Mouse (Mus musculus) retina, embryonic 14.5 days (tissue): ENCODE results near the gene Pzp.

Source experiments
- DNase-seq: peaks from one replicate; pipeline ENCODE4 v3.0.0-alpha.2; 2015; ENCODE audit warnings: low spot score

Pzp gene

DNA sequence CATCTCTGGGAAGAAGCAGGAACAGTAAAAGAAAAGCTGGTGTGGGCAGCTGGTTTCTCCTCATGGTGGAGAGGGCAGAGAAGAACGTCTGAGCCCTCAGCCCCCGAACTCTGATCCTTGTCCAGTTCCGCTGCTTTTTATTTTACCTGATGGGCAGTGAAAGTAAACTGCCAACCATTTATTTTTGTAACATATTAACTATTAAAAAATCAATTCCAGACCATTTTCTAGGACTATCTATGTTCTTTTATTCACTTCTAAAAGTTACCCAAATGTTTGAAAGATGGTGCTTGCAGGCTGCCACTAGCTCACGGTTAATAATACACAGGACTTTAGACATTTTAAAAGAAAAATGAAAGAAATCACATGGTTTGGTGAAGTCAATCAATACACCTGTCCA lies at the start of gene Pzp:
Pzp (minus strand) TSS at position 120 of the 400 bp plus-strand sequence.
- DNase-seq: no peak

DNA sequence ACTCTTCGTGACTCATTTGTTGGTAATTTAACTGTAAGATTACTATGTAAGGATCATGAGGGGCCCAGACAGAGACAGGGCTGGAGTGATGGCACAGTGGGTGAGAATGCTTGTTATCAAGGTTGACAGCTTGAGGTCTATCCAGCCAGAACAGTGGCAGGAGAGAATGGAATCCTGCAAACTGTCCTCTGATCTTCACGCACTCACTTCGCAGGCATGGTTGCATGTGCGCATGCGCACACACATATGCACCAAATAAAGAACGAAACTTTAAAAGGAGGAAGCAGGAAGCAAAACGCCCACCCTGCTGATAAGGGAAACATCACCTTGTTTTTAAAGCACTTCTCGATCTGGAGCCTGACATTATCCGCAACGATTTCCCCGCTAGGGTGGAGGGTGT lies 40.1 kb upstream of the Pzp start:
- DNase-seq: no peak

DNA sequence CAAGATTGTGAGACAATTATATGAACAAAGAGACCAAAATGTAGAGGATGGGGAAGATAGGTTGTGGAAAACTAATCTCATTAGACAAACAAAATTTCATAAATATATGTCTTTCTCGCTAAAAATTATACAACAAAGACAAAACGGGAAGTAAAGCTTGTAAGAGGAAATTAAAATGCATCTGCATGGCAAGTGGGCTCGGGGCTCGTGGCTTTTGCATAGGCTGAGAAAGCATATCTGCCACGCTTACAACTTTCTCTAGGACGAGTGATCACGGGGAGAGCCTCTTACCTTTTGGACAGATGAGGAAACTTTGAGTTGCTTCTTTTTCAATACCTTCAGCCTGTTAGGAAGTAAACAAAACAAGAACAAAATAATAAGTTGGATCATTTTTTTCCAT lies 27.5 kb upstream of the Pzp start:
- no peak for DNase-seq

- DNase-seq: no peak
Measured at GRCm38 (mm10) chr6:128549463-128550452, 23.2 kb upstream of the Pzp start.

DNA sequence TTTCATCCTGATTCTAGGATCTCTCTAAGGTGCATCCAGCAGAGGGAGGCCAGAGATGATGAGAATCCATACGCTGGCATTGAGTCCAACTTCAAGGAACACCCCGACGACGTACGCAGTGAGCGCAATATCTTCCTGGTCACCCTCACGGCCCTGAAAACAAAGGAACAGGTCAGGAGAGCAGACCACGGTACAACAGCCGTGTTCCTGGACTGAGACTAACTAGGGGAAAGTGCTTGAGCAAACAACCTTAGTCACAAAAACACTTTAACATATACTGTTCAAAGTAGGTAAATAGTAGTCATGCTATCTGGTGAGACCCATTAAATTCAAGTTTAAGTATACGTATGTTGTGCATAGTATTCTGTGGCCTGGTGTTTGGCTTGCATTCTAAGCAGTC lies 22.0 kb upstream of the Pzp start:
- DNase-seq: no peak

DNA sequence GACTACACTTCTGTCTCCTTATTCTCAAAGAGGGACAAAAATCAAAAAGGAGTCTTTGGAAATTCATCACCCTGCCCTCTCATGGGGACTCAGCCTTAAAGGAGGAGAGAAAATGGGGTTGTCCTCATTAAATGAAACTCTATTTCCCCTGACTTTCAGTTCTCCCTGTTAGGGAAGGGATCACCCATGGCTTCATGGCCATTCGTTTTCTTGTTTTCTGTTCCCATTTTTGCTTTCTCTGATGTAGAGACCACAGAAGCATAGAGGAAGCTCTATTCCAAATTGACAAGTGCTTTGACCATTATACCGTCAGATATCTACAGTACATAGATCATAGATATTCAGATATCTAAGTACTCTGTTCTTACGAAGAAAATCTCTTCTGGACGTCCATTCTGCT lies 18.9 kb upstream of the Pzp start:
- DNase-seq: no peak

DNA sequence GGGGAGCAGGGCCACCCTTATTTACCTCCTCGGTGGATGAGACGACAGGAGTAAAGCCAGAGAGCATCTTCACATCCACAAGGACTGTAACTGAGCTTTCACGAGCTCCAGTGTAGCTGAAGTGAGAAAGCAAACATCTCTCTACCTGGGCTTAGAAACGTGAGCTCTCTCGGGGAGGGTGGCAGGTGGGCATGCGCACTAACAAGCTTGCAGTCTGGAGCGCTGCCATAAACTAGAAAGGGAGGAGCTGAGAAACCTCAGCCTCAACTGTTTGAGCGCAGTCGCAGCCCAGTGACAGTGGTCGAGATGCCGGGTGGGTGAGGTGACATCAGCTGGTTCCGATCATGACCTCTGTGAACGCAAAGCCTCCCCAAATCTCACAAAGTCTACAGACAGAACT lies 16.7 kb upstream of the Pzp start:
- no peak for DNase-seq

DNA sequence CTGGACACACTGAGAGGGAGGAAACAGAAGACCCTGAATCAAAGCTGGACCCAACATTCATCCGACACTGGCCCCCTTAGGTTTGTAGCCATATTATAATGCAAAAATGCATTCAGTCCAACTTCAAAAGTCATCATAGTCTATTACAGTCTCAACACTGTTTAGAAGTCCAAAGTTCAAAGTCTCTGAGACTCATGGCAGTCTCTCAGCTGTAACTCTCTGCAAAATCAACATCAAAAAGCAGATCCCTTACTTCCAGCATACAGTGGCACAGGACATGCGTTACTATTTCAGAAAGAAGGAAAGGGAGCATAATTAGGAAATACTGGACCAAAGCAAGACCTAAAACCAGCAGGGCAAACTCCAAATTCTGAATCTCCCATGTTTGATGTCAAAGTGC lies 8.7 kb upstream of the Pzp start:
- no peak for DNase-seq

GRCm38 (mm10) chr6:128533296-128533695 lies 6.8 kb upstream of the Pzp start:
- no peak for DNase-seq

GRCm38 (mm10) chr6:128532701-128533100 lies 6.2 kb upstream of the Pzp start:
- no peak for DNase-seq

GRCm38 (mm10) chr6:128528491-128528890 lies 2.0 kb upstream of the Pzp start:
- no peak for DNase-seq

DNA sequence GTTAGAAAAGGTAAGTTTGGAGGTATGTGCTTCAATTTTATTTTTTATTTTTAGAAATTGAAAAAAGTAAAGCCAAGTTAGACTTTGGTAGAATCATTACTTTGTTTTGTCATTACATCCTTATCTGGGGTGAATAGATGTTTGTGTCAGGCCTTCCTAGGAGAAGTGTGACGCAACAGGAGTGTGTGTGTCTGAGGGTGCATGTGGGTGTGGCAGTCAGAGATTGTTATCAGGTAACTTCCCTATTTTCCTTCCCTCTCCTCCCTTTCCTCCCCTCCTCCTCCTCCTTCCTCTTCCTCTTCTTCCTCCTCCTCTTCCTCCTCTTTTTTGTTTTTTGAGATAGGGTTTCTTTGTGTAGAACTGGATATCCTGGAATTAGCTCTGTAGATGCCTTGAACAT lies 590 bp upstream of the Pzp start:
- DNase-seq: no peak

GRCm38 (mm10) chr6:128525801-128526200 lies 719 bp downstream of the Pzp start:
- DNase-seq: no peak

DNA sequence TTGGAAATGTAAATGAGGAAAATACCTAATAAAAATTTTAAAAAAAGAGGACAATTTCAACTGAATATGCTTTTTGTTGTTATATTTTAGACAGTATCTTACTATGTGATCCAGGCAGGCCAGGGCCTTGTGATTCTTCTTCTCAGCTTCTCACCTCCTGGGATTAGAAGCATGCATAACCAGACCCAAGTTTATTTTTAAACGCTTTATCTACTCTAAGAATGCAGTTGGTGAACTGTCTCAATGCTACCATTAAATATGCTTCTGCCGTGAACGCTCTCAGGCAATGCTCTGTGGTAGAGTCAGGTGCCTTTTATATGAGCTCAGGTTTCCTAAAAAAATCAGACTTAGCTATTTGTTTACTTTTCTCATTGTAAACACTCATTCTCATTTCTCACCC lies 3.2 kb downstream of the Pzp start:
- no peak for DNase-seq

- no peak for DNase-seq
Measured at GRCm38 (mm10) chr6:128519159-128519558, 7.4 kb downstream of the Pzp start.

- DNase-seq: no peak
Measured at GRCm38 (mm10) chr6:128505676-128506236, 20.8 kb downstream of the Pzp start.

DNA sequence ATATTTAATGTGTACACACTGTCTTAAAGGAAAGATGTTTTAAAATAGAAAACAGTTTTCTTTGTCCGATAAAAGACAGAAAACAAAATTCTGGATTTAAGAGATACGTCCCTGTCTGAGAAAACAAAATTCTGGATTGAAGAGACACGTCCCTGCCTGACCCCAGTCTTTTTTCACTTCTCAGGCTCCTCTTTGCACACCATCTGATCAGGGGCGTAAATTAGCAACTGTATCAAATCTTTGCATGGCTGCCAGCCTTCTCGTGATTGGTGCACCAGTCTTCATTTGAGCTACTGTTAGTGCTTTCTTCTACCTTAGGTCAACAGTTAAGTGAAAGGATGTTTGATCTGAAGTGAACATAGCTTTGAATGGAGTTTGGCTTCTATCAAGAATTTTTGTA lies 21.8 kb downstream of the Pzp start:
- no peak for DNase-seq

DNA sequence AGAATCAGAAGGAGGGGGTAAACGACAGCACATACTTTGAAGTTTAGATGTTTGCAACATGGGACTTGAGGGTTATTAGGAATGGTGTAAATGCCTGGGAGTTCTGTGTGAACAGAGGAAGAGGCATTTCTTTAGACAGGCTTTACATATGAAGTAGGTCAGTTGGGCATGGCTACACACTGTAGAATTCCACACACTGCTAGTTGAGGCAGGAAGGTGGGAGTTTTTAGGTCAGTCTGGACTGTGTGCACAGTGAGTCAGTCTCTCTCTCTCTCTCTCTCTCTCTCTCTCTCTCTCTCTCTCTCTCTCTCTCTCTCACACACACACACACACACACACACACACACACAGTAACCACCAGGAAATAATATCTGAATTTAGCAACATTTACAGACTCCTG lies 31.2 kb downstream of the Pzp start:
- no peak for DNase-seq

DNA sequence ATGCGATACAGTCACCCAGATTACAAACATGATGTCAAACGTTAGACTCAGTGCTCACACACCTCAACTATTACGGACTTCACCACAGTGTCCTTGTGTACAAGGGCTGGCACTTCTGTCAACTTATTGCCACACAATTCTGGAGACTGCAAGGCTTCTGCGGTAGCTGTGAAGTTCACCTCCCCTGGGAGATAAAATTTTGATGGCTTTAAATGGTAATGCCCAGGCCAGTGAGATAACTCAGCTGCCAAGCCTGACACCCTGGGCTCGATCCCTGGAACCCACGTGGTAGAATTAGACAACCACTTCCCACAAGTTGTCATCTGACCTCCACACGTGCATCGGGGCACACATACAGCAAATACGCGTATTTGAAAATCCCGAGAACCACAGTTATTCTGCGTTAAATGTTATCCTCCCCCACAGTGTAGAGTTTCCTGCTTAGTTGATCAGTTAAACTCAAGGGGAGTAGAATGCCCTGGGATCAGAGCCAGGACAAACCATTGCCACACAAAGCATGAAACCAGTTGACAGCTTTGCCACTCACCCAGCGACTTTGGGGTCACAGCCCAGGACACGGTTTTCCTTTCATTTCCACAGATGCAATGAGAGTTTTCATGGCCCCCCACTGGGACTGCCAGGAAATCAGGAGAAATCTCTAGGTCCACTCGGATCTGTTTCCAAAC lies 31.7 kb downstream of the Pzp start:
- no peak for DNase-seq

GRCm38 (mm10) chr6:128491916-128492315 lies 34.6 kb downstream of the Pzp start:
- DNase-seq: peak; percentile 31

GRCm38 (mm10) chr6:128490141-128490540 lies 36.4 kb downstream of the Pzp start:
- no peak for DNase-seq

DNA sequence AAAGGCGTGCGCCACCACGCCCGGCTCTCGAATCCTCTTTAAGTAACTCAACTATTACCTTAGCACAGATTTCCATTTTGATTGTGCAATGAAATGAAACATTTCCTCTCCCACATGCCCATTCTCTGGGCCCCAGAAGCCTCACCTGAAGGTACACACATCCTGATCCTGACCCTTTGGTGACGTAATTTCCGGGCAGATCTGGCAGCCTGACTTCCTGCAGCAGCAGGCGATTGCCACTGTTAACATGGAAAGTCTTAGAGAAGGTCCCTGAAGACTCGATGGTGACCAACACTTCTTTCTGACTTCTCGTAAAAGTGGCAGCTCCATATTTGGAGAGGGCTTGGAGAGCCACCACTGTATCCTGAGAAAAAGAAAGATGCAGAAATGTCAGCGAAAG lies 38.8 kb downstream of the Pzp start:
- no peak for DNase-seq
